Mouse (Mus musculus): ENCODE results near the gene 1700029J07Rik.

1700029J07Rik gene

GRCm38 (mm10) chr8:45975126-45975836, at the start of gene 1700029J07Rik, which contains the start of gene Ufsp2:
TSS of gene 1700029J07Rik (minus strand) at chr8:45975252.
TSS of gene Ufsp2 (plus strand) at chr8:45975528.
- DNase-seq (ENCODE audit: low spot score) = peak; percentile 93

- DNase-seq (ENCODE audit: low spot score) = no peak
These were observed 49.3 kb upstream of the 1700029J07Rik start for GRCm38 (mm10) chr8:46024392-46024791.

GRCm38 (mm10) chr8:46022758-46023157, 47.7 kb upstream of the 1700029J07Rik start:
- no peak for DNase-seq (ENCODE audit: low spot score)

- no peak for DNase-seq (ENCODE audit: low spot score)
These were observed 47.2 kb upstream of the 1700029J07Rik start for GRCm38 (mm10) chr8:46022203-46022602.

- DNase-seq (ENCODE audit: low spot score) = no peak
These were observed 36.0 kb upstream of the 1700029J07Rik start for GRCm38 (mm10) chr8:46010746-46011680.

GRCm38 (mm10) chr8:46010306-46010705, 35.3 kb upstream of the 1700029J07Rik start:
- no peak for DNase-seq (ENCODE audit: low spot score)

GRCm38 (mm10) chr8:46007050-46007672, 32.1 kb upstream of the 1700029J07Rik start:
- no peak for DNase-seq (ENCODE audit: low spot score)

- DNase-seq (ENCODE audit: low spot score) = no peak
These were observed 30.5 kb upstream of the 1700029J07Rik start, which contains the start of gene Ankrd37 for GRCm38 (mm10) chr8:46005596-46005995. TSS of gene Ankrd37 (minus strand) at chr8:46005707.

- peak; percentile 94 for DNase-seq (ENCODE audit: low spot score)
These were observed 25.0 kb upstream of the 1700029J07Rik start for GRCm38 (mm10) chr8:45999784-46000705.

- no peak for DNase-seq (ENCODE audit: low spot score)
These were observed 24.2 kb upstream of the 1700029J07Rik start, which contains the start of gene Lrp2bp for GRCm38 (mm10) chr8:45999138-45999783. TSS of gene Lrp2bp (plus strand) at chr8:45999303.

GRCm38 (mm10) chr8:45998228-45998627, 23.2 kb upstream of the 1700029J07Rik start:
- DNase-seq (ENCODE audit: low spot score) = no peak

GRCm38 (mm10) chr8:45995576-45995975, 20.5 kb upstream of the 1700029J07Rik start:
- no peak for DNase-seq (ENCODE audit: low spot score)

- no peak for DNase-seq (ENCODE audit: low spot score)
These were observed 19.1 kb upstream of the 1700029J07Rik start for GRCm38 (mm10) chr8:45994111-45994510.

GRCm38 (mm10) chr8:45990631-45991310, 15.7 kb upstream of the 1700029J07Rik start:
- no peak for DNase-seq (ENCODE audit: low spot score)

- no peak for DNase-seq (ENCODE audit: low spot score)
These were observed 13.1 kb upstream of the 1700029J07Rik start for GRCm38 (mm10) chr8:45988189-45988588.

GRCm38 (mm10) chr8:45986665-45987064, 11.6 kb upstream of the 1700029J07Rik start:
- DNase-seq (ENCODE audit: low spot score) = no peak

GRCm38 (mm10) chr8:45975837-45976468, 901 bp upstream of the 1700029J07Rik start:
- DNase-seq (ENCODE audit: low spot score) = no peak

GRCm38 (mm10) chr8:45973988-45974505, 1.0 kb downstream of the 1700029J07Rik start:
- no peak for DNase-seq (ENCODE audit: low spot score)

GRCm38 (mm10) chr8:45970894-45971293, 4.2 kb downstream of the 1700029J07Rik start:
- no peak for DNase-seq (ENCODE audit: low spot score)

Data from spleen, adult 12 weeks (tissue).